Mouse (Mus musculus) left cerebral cortex, adult 11 months (tissue): Measurements from ENCODE around the gene Stra8.

ENCODE experiments used
- DNase-seq: peaks from one replicate; pipeline ENCODE4 v3.0.0; 2022; ENCODE audit warnings: low spot score

Stra8 gene

DNA sequence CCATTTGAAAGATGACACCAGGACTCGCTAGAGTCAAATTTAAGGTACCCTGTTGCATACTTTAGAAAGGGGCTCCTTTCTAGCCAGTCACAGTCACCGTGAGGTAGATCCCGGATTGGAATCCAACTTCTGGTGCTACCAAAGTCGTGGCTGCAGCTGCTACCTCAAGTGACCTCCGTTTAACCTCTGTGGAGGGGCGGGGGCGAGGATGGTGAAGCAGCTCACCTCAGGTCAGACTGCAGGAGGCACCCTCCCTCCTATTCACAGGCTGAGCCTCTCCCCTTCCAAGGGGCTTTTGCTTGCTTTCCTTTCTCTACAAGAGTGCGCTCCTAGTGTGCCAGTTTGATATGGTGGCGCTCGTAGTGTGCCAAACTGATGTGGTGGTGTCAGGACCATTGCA, at the start of gene Stra8:
TSS of gene Stra8 (plus strand) at position 208 of the 400 bp plus-strand sequence.
- no peak for DNase-seq

DNA sequence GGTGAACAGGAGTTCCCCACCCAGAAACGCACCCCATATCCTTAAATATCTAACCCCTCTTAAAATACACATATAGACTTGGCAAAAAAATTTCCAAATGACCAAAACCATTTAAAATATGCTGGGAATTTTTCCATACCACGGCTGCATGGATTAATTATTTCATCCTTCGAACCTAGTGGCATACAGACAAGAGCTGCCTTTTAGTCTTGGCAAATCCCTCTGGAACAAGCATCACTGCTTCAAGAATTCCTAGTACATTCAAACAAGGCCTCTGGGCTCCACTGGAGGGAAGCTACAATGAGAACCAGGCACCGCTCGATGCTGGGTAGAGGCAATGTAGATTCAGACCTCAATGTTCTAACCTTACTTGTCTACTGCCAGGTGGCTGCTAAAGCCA, 49.2 kb upstream of the Stra8 start:
- DNase-seq: no peak

DNA sequence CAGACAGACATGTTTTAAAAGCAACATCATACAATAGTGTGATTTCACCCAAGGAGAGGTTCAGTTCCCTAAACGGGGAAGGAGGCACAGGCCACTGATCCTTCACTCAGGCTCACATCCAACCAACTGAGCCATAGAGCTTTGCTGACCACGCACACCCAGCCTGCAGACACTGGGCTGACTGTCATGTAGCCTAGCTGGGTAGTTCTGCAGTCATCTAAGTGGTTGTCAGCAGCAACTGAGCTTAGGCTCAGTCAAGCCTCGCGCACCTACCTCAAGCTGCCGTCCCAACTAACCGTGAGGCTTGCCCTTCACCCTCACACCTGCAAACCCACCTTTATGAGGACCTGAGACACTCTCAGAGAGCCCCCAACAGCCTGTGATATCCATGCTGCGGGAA, 48.0 kb upstream of the Stra8 start:
- no peak for DNase-seq

DNA sequence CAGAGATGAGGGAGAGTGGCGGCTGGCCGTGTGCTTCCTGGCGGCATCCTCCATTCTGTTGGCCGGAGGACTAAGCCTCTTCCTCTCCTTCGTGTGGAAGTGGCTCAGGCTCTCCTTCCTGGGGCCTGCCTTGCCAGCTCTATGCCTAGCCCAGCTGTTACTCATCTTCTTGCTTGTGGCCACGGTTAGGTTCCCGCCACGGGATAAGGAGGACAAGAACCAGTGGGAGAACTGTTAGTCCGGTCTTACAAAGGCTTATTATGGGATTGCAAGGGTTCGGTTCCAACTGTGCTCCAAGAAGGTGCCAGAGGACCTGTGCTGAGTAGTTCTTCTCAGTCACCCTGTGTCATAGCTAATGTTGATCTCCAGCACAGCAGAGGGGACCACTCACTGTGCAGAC, 47.1 kb upstream of the Stra8 start:
- DNase-seq: no peak

DNA sequence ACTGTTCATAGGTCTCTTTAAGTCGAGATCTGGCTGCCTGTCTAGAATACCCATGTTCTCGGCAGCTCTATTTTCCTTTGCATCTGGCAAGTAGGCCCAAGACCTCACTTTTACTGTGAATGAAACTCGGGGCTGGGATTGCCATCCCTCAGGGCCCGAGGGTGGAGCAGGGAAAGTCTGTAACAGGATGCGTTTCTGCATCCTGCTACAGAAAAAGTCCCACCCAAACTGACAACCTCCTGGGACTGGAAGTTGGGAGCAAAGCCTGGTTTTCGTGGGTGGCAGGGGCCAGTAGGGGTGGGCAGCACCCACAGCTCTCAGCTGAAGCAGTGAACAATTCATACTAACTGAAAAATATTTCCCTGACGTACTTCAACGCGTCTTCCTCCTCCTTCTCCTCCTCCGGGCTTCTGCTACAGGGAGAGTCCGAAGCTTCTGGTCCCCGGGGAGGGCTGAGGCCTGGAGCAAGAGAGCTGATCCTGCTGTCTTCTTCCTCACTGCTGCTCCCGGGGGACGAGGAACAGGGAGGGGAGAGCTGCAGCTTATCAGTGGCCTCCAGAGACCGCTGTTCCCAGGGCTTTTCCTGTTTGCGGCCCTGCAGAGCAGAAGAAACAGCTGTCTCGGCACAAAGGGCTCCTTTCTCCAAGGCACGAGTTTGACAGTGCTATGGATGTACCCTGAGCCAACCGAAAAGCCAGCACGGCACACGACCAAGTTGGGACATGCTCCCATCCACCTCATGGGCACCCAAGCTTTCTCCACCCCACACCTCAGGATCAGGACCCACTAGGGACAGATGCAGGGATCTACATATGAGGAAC, 45.7 kb upstream of the Stra8 start:
- DNase-seq: no peak

DNA sequence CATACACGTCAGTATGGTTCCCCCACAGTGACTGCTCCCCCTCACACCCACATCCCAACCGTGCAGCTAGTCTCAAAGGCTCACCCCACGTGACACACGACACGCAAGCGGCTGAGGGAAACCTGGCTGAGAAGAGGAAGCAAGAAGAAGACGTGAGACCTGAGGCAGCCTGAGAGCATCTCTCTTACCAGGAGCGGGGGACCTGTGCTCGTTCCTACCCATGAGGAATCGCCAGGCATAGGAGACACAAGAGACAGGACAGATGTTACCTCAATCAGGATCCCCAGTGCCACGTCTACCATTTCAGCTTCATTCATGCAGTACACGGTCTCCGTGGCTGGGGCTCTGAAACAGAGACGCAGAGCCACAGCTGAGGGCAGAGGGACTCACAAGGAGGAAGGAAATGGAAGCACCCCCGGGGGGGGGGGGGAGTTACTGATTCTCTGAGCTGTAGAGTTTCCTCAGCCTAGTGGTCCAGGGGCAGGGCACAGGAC, 44.6 kb upstream of the Stra8 start:
- DNase-seq: no peak

DNA sequence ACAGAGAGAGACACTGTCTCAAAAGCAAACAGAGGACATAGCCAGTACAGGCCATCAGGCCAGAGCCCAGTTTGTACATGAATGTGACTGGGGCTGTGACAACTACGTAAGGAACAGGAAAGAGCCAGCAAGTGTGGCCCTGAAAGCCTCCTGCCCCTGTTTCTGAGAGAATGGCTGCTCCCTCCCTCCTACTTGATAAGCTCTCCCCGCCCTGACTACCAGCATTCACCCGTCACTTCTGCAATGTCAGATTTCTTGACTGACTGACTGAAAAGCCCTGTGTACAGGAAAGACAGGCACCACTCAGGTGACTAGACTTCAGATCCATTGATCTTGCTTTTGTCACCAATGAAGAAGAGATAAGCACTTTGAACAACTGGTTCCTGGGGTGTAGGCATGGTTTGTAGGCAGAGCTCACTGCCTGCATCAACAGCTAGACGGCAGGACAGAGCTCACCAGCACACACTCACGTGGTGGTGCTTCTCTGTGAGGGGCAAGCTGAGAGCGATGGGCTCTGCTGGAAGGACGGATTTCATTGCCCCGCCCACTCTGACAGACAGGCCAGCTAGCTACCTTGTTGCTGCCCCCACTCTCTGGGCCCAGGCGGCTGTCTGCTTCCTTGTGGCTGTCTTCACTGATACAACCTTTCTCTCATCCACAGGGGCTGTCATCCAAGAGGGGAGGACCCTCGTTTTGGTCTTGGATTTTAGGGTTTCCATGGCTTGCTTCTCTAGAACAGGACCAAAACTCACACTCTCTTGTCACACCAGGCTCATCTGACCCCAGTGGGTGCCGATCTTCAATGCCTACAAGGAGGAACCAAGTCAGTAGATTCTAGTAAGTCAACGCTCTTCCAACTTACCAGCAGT, 43.8 kb upstream of the Stra8 start:
- no peak for DNase-seq

DNA sequence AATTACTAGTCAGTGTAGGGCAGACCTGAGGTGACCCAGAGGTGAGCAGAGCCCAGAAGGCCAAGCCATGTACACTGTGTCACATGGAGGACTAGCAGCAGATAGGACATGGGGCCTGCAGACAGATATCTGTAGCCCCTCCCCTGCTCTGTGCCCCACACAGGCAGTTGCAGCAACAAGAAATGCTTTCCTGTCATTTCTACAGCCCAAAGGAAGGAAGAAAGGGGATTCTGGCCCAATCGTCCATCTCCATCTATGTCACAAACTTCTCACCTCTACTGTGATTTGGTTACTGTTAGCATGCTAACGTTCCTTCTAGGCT, 43.2 kb upstream of the Stra8 start:
- DNase-seq: no peak

DNA sequence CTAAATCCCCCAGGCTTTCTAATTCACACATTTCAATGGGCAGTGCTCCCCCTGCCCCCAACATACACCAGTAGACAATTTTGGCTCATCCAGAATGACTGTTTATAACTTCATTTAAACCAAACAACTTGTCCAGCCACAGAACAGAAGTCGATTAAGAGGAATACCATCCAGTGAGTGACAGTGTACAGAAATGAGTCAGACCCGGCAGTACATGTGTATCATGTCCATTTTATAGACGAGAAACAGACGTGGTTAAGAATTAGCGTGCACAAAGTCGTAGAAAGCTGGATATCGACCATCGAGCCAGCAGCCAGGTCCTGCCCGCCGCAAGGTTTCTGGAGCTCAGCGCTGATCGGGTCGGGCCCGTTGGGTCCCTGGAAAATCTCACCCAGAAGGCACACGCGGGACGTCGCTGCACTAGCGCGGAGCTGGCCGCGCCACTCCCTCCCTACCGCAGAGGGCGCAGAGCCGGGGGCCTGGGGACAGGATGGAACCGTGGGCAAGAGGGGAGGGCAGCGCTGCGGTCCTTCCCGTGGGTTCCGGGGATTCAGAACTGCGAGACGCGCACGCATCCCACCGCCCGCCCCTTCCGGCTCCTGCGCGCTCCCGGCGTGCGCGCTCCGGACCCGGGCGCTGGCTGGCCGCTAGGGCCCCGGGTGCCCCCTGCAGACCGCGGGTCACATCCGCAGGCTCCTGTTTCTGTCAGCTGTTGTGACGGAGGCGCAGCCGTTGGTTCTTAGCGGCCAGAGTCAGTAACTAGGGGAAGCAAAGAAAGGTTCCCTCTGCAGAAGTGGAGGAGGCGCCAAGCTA, 42.2 kb upstream of the Stra8 start, which contains the start of gene Cyren:
TSS of gene Cyren (minus strand) at position 552 of the 813 bp plus-strand sequence.
- peak; percentile 85 for DNase-seq

DNA sequence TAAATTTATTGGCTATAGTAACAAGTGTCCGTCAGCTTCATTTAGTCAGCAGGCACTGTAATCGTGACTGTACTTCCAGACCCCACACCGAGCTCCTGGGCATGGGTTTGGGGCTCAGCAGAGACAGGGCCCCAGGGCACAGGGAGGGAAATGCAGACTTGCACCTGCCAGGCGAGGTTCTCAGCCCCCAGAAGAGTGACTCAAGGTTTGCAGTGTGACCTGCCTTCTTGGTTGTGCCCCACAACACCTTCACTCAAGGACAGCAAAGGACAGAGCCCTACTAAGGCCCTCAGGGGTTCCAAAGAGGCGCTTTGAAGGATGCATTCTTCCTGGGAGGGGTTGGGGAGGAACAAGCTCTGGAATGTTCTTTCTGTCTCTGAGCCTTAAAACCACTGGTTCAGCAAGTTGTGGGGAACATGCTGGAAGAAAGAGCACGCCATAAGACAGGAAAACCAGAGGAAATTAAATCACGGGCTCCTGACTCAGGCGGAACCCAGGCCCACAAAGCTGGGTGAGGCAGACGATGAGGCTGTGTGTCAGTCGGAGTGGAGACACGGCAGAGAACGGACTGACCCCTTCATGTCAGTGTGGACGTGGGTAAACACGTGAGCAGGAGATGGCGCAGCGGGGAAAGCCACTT, 40.7 kb upstream of the Stra8 start:
- no peak for DNase-seq

DNA sequence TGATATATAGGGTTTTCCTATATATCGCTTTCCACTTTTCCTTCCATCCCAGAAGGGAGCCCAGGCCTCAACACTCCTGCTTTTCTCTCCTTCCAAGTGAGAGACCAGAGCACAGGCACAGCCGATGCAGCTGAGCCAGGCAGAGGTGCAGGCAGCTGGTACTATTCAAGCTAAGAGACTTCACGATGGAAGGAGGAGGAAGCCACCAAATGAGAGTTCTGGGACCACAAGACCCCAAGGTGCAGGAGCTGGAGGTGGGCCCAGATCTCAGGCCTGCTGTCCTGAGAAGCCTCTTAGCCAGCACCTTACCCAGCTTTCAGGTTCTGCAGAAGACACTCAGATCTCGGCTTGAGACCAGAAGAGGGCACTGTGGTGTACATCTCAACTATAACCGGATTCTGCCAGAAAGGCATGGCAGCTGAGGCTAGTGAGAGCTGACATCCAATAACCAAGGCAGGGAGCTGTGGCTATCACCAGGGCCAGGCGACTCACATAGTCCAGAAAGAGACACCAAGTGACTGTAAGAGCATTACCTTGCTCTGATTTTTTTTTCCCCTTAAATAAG, 40.0 kb upstream of the Stra8 start:
- DNase-seq: peak; percentile 54

DNA sequence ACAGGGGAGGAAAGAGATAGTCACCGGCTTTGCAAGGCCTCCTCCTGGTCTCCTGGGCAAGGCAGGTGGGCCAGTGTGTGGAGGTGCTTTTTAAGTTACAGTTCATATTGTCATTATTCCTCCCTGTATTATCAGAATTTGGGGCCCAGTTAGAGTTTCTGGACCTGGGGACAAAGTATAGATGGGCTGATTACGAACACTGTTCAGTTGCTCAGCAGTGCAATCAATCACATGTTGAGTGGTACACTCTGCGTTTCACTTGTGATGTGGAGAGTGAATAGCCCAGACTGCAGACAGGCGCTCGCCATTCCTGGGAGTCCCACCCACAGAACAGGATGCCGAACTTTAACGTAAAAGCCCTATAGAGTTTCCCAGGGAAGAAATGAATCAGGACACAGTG, 35.2 kb upstream of the Stra8 start:
- no peak for DNase-seq

DNA sequence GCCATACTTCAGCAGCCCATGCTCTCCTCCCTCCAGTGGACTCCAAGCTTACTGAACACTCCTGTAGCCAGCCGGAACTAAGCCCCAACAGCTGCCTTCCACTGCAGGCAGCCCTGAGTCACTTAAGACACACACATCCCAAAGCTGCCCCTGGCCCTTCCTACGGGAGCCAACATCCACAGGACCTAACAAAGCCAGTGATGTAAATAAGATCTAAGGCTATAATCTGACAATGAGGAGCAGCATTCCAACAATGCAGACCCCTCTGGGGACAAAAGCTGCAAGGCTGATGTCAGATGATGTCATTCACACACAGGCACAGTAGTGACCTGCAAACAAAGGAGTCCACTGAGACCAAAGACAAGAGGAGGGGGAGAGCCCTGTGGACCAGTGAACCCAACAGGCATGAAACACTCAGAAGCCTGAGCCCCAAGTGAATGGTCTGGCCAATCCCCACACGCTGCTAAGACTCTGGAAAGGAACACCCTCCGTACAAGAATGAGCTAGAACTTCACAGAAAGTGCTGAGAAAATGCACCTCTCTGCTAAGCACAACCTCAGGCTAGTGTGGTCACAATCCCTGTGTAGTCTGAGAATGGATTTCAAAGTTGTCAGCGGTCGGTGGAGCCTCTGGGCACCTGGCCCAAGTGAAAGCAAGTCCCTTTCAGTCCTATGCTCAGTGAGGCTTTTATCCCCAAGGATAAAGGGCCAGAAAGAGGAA, 32.7 kb upstream of the Stra8 start:
- no peak for DNase-seq

DNA sequence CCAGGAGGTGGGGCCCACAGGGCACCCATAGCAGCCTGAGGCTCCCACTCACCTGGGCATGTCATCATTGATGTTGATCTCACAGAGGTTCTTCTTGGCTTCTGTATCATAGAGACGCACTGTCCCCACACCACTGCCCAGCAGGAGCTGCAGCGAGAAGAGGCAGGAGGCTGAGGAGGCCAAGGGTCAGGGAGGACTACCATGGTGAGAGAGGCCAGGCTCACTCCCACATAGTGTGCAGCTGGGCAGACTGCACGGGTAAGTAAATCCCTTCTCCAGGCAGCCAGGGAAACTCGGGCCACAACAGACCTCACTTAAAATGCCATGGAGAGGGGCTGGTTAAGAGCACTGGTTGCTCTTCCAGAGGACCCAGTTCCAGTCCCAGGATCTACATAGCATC, 30.8 kb upstream of the Stra8 start:
- DNase-seq: no peak

DNA sequence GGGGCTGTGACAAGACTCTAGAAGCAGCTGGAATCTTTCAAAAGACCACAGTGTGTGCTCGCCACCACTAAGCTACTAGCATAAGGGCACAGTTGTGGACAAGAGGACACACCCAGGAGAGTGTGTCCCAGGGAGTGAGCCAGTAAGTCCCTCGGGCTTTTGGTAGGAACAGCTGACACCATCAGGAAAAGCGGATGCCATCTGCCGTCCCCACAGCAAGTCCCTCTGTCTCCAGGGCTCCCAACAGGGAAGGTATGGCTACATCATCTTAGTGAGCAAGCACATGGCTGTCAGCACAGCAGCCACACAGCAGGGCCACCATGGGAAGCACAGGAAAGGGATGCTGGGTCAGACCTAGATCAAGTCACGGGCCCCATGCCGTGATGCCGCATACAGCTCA, 24.4 kb upstream of the Stra8 start:
- no peak for DNase-seq

DNA sequence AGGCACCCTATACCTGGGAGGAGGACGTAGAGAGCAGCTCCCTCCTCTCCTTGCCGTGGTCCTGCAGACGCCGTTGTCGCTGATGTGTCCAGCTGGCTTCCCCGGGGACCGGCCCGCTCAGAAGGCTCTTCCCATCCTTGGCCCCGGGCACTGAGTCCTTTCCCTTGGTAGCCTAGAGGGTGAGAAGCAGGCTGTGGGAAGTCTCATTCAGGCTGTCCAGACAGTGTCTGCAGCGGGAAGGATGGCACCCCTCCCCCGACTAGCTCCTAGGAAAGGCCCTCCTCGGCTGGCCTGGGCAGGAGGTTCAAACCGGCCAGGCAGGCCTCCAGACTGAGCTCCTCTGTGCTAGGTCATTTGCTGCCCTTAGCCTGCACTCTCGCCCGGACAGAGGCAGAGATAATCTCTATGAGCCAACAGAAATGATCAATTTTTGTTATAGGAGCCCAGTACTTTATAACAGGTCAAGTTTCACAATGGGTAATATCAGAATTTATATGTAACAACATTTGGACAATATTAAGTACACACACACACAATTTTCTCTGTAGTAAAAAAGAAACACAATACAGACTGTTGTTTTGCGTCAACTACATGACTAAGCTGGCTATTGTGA, 23.7 kb upstream of the Stra8 start:
- no peak for DNase-seq

DNA sequence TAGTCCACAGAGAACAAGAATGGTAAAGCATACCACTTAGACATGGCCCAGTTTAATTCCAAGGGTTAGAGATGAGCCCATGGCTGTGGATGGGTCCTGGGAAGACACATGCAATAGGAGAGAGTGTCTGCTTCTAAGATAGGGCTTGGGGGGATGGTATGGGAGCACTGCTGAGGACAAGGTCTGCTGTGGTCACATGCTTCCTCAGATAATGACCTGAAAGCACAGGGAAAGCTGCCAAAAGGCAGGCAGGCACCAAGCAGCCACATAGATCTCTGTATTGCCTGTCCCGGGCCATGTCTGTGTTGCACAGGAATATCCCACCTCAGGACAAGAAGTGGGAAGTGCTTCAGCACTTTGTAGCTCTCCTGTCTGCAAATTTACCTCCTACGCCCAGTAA, 20.8 kb upstream of the Stra8 start:
- DNase-seq: no peak

DNA sequence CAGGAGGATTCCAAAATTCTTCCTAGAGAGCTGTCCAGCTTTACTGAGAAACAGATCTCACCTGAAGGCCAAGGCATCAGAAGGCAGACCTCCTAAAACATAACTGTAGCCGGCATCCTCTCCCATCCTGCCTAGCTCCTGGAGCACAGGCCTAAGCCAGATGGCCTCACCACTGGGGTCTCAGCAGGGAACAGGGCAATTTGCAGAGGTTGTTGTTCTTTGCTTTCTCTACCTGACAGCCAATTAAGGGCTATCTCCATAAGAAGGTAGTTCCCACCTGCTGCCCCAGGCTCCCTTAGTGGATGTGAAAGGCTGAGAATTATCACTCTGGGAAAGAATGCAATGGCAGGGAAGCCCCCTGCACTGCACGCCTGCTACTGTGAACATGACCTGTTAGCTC, 19.0 kb upstream of the Stra8 start:
- DNase-seq: no peak

DNA sequence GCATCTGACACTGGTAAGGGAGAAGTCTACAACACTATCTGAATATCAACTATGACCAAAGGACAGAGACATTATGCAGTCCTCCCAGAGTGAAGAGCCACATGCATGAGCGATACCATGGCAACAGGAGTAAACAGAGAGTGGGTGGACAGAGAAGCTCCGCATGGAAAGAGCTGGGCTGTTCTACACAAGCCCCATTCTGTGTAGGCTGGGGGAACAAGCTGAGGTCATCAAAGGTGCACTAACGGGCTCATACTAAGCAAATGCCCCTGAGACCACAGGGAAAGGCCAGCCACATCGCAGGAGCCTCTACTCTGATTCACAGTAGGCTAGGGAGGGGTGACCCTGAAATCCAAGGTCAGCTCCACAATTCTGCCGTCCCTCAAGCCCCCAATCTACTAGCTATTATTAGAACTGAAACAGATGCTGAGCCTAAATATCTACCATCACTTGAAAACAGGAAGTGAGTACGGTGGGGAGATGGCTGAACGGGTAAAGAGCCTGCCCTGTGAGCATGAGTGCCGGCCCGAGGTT, 18.0 kb upstream of the Stra8 start:
- no peak for DNase-seq

DNA sequence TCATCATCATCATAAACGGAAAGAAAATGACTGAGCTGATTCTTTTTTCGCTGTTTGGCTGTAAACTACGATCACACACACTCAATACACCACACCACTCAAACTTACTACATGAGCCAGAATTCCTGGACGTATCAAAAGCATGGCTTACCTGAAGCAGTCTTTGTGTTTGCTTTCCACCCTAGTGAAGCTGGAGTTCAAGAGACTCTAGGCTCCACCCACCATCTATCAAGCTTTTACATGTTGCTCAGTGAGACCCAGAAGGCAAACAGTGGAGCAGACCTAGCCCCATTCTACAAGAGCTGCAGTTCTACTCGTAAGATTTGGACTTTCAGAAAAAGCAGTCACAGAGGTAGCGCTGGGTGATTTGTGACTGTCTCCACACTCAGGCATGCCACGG, 17.4 kb upstream of the Stra8 start:
- DNase-seq: no peak
